Mouse (Mus musculus) monocyte, adult 2 months (primary cell): ENCODE results near the gene D10Wsu102e.

Experiments
- DNase-seq, 2 experiments: peaks; one replicate each; pipeline ENCODE4 v3.0.0; 2022; ENCODE audit warnings: low spot score in 2 of 2, low read depth in 1 of 2

D10Wsu102e gene

GRCm38 (mm10) chr10:83359956-83360355, at the start of gene D10Wsu102e:
D10Wsu102e (plus strand) TSS chr10:83360221.
- peak; percentile 82 to 86 for DNase-seq

GRCm38 (mm10) chr10:83310356-83310755, 49.7 kb upstream of the D10Wsu102e start:
- no peak for DNase-seq

GRCm38 (mm10) chr10:83313033-83313432, 47.0 kb upstream of the D10Wsu102e start:
- no peak for DNase-seq

GRCm38 (mm10) chr10:83320396-83320795, 39.6 kb upstream of the D10Wsu102e start:
- no peak for DNase-seq

GRCm38 (mm10) chr10:83320870-83321269, 39.2 kb upstream of the D10Wsu102e start:
- no peak for DNase-seq

GRCm38 (mm10) chr10:83321528-83321927, 38.5 kb upstream of the D10Wsu102e start:
- DNase-seq: no peak

- no peak for DNase-seq
Measured at GRCm38 (mm10) chr10:83322551-83323100, 37.4 kb upstream of the D10Wsu102e start.

GRCm38 (mm10) chr10:83324871-83325270, 35.1 kb upstream of the D10Wsu102e start:
- no peak for DNase-seq

GRCm38 (mm10) chr10:83325903-83326302, 34.1 kb upstream of the D10Wsu102e start:
- DNase-seq: no peak

- no peak for DNase-seq
Measured at GRCm38 (mm10) chr10:83326648-83327285, 33.3 kb upstream of the D10Wsu102e start.

GRCm38 (mm10) chr10:83328791-83329190, 31.2 kb upstream of the D10Wsu102e start:
- no peak for DNase-seq

- no peak for DNase-seq
Measured at GRCm38 (mm10) chr10:83330336-83330735, 29.7 kb upstream of the D10Wsu102e start.

GRCm38 (mm10) chr10:83331811-83332210, 28.2 kb upstream of the D10Wsu102e start:
- DNase-seq: no peak

- DNase-seq: no peak
Measured at GRCm38 (mm10) chr10:83332581-83332980, 27.4 kb upstream of the D10Wsu102e start.

- DNase-seq: no peak
Measured at GRCm38 (mm10) chr10:83336336-83336735, 23.7 kb upstream of the D10Wsu102e start.

GRCm38 (mm10) chr10:83337159-83337951, 22.7 kb upstream of the D10Wsu102e start, which contains the start of gene Slc41a2:
Slc41a2 (minus strand) TSS chr10:83337882.
- DNase-seq: peak in 1 of 2 experiments; percentile 5

GRCm38 (mm10) chr10:83337971-83338598, 21.9 kb upstream of the D10Wsu102e start:
- no peak for DNase-seq

- DNase-seq: no peak
Measured at GRCm38 (mm10) chr10:83341226-83341625, 18.8 kb upstream of the D10Wsu102e start.

GRCm38 (mm10) chr10:83343171-83343570, 16.9 kb upstream of the D10Wsu102e start:
- no peak for DNase-seq

GRCm38 (mm10) chr10:83343828-83344685, 16.0 kb upstream of the D10Wsu102e start:
- no peak for DNase-seq
